Mouse (Mus musculus) lung, postnatal 0 days (tissue): ENCODE results near the gene Plxdc1.

Source experiments
- CTCF ChIP-seq: IDR thresholded peaks from 2 replicates; pipeline ENCODE4 v1.5.1; 2016; ENCODE audit warnings: antibody characterized with exemption, mild to moderate bottlenecking
- EP300 ChIP-seq: IDR thresholded peaks from 2 replicates; pipeline ENCODE4 v1.6.1; 2016; ENCODE audit warnings: antibody characterized with exemption, mild to moderate bottlenecking, control low read depth

DNA sequence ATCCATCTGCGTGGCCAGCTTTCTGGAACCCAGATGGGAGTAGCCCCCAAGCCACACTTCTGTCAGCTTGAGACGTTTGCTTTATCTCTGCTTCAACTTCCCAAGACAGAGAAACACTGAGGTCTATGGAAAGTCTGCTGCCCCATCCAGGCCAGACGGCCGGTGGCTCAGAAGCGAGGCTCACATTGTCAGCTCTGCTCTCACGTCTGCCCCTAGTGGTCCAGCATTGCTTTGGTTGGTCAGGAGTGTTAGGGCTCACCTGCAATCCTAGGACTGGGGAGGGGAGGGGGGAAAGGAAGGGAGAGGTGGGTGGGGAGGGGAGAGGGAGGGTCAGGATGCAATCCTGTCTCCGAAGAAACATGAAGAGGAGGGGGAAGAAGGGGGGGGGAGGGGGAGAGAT lies 38.8 kb downstream of the Plxdc1 start:
- TF ChIP-seq CTCF (peak; percentile 69), EP300 (no peak)
